Comparison of ENCODE assay signal across 8 mouse cellular contexts in genomic region chr11:120549168-120549945, GRCm38 (mm10). TPM values are rescaled to one million over a fixed set of nuclear protein-coding genes. Genes with fewer than 3 reads are reported as not detected.
DNase-seq lines count a peak whose midpoint lies in the region; ATAC-seq and TF ChIP-seq lines count a peak whose summit lies in the region.

Gene Mcrip1, minus strand, starts transcription at chr11:120549727.

- peak within 1 kb of the TSS; percentile 97 for H3K9ac ChIP-seq in lung, embryonic 16.5 days (ENCODE audit: low read length)

- no peaks in the 10 kb centered on the region for H3K9me3 ChIP-seq in hindbrain, embryonic 10.5 days
- H3K9me3 ChIP-seq in lung, embryonic 16.5 days (ENCODE audit: control insufficient read depth, low read length): no peaks in the 10 kb centered on the region

- peak within 1 kb of the TSS; percentile 95 for H3K4me2 ChIP-seq in lung, embryonic 16.5 days (ENCODE audit: low read depth, low read length)

- peak; percentile 74 for TF ChIP-seq POLR2A in thymus, adult 2 months (IDR thresholded peaks at IDR 0.05; ENCODE audit: control insufficient read depth, extremely low read depth, insufficient read depth, low read length, poor library complexity)

- peaks cover 35% of the 10 kb centered on the region for H3K4me1 ChIP-seq in hindbrain, embryonic 10.5 days (replicated peaks)
- peaks cover 24% of the 10 kb centered on the region for H3K4me1 ChIP-seq in lung, embryonic 16.5 days (replicated peaks; ENCODE audit: control insufficient read depth, insufficient read depth, low read length)
- H3K4me1 ChIP-seq in thymus, adult 2 months (replicated peaks; ENCODE audit: control insufficient read depth, insufficient read depth, low read length): peaks cover 24% of the 10 kb centered on the region

- H3K27me3 ChIP-seq in hindbrain, embryonic 10.5 days (ENCODE audit: insufficient read depth, poor library complexity, severe bottlenecking): no peaks in the 10 kb centered on the region
- H3K27me3 ChIP-seq in lung, embryonic 16.5 days (ENCODE audit: control insufficient read depth, insufficient read depth, low read depth, low read length): no peaks in the 10 kb centered on the region
- no peaks in the 10 kb centered on the region for H3K27me3 ChIP-seq in thymus, adult 2 months (ENCODE audit: control insufficient read depth, insufficient read depth, low read length)

- DNase-seq in NIH3T3 (ENCODE audit: low read depth): peak; percentile 95
- peak; percentile 94 for DNase-seq in cerebellum, adult 9-11 months
- DNase-seq in frontal cortex, adult 2 months (ENCODE audit: extremely low spot score in 1 of 2, low spot score in 1 of 2): peak; percentile 74 to 94
- peak; percentile 90 for DNase-seq in hindbrain, embryonic 10.5 days (ENCODE audit: low spot score)
- peak; percentile 92 for DNase-seq in layer of hippocampus, adult 9-11 months
- peak; percentile 87 for DNase-seq in ovary, adult 18-20 months (ENCODE audit: low spot score)
- DNase-seq in thymus, adult 2 months: peak; percentile 96

- peak within 1 kb of the TSS; percentile 100 for H3K4me3 ChIP-seq in hindbrain, embryonic 10.5 days
- H3K4me3 ChIP-seq in lung, embryonic 16.5 days (ENCODE audit: low read length): peak within 1 kb of the TSS; percentile 93
- peak within 1 kb of the TSS; percentile 81 for H3K4me3 ChIP-seq in thymus, adult 2 months (ENCODE audit: control insufficient read depth, insufficient read depth, low read length)

- peaks cover 39% of the 10 kb centered on the region for H3K36me3 ChIP-seq in hindbrain, embryonic 10.5 days
- peaks cover 5% of the 10 kb centered on the region for H3K36me3 ChIP-seq in lung, embryonic 16.5 days (ENCODE audit: control insufficient read depth, insufficient read depth, low read length)
- H3K36me3 ChIP-seq in thymus, adult 2 months (ENCODE audit: control insufficient read depth, insufficient read depth, low read length): peaks cover 3% of the 10 kb centered on the region

- WGBS in hindbrain, embryonic 10.5 days: 1% methylated on average over 84 of the region's 87 CpGs
- under 1% methylated on average over 63 of the region's 87 CpGs for WGBS in lung, embryonic 16.5 days
- under 1% methylated on average over 78 of the region's 87 CpGs for WGBS in thymus, adult 2 months

- TF ChIP-seq CTCF in thymus, adult 2 months (IDR thresholded peaks at IDR 0.05; ENCODE audit: borderline replicate concordance, control insufficient read depth, extremely low read depth, insufficient read depth, low read length, poor library complexity): no peak

- ATAC-seq in lung, embryonic 16.5 days (ENCODE audit: low read depth): peak; percentile 92

- H3K27ac ChIP-seq in hindbrain, embryonic 10.5 days: peak within 1 kb of the TSS; percentile 96
- peak within 1 kb of the TSS; percentile 96 for H3K27ac ChIP-seq in lung, embryonic 16.5 days (ENCODE audit: low read length)
- H3K27ac ChIP-seq in thymus, adult 2 months (ENCODE audit: control insufficient read depth, insufficient read depth, low read length): peak within 1 kb of the TSS; percentile 29; the same call in 1 of the 2 replicates

RNA-seq across cellular contexts. Expression of gene Mcrip1, which starts in this region (rescaled TPM):
- polyA plus RNA-seq in frontal cortex, adult 2 months (2012; rRNA removed): 153 and 174 TPM in 2 replicates
- 219 and 261 TPM in 2 replicates for polyA plus RNA-seq in hindbrain, embryonic 10.5 days (2016; fragmentation: Nextera tagmentation; extraction: Ambion mirVana)
- 184 and 200 TPM in 2 replicates for polyA plus RNA-seq in lung, embryonic 16.5 days (2015; fragmentation: Nextera tagmentation; extraction: Ambion mirVana)
- polyA plus RNA-seq in thymus, adult 2 months (2012; rRNA removed): 167 and 191 TPM in 2 replicates

Comparison
In these comparisons a context has a peak if more than half of its experiments do, and no peak if none do; other contexts are left out.
1. Peak in every context shown above with its lines: DNase-seq, ATAC-seq, H3K4me3 ChIP-seq and H3K27ac ChIP-seq.
2. H3K27ac ChIP-seq: peak in every context shown above with its lines; median percentile 96 in hindbrain, embryonic 10.5 days; 96 in lung, embryonic 16.5 days; 29 in thymus, adult 2 months.